Mouse (Mus musculus): ENCODE measurements around the gene Egf. TPM values are rescaled to one million over a fixed set of nuclear protein-coding genes. Genes with fewer than 3 reads are reported as not detected.

The Egf gene
- polyA plus RNA-seq, 1 experiment from 2014 or later: 0.95 TPM

GRCm38 (mm10) chr3:129646781-129647180 lies 108.3 kb downstream of the Egf start:
- Histone ChIP-seq H3K9me3 (replicated peaks) (no peaks in the 10 kb centered on the region), H3K4me2 (no peak overlapping the region), H3K4me1 (no peaks in the 10 kb centered on the region), H3K9ac (no peak overlapping the region), H3K27me3 (replicated peaks) (no peaks in the 10 kb centered on the region), H3K36me3 (no peaks in the 10 kb centered on the region), H3K4me3 (no peak overlapping the region), H3K27ac (no peak overlapping the region)
- 65% methylated on average over 5 of the region's 5 CpGs for WGBS (ENCODE audit: insufficient replicate concordance)
- no peak for ATAC-seq

- H3K4me3 ChIP-seq: no peak overlapping the region
- no peaks in the 10 kb centered on the region for H3K4me1 ChIP-seq
- no peak overlapping the region for H3K9ac ChIP-seq
- H3K27ac ChIP-seq: no peak overlapping the region
- 43% methylated on average over 3 of the region's 3 CpGs for WGBS (ENCODE audit: insufficient replicate concordance)
- ATAC-seq: no peak
- no peaks in the 10 kb centered on the region for H3K36me3 ChIP-seq
- H3K4me2 ChIP-seq: no peak overlapping the region
- H3K9me3 ChIP-seq (replicated peaks): no peaks in the 10 kb centered on the region
- H3K27me3 ChIP-seq (replicated peaks): no peaks in the 10 kb centered on the region
These were observed 109.7 kb downstream of the Egf start for GRCm38 (mm10) chr3:129645409-129645808.

- H3K36me3 ChIP-seq: no peaks in the 10 kb centered on the region
- WGBS (ENCODE audit: insufficient replicate concordance): 71% methylated on average over 7 of the region's 7 CpGs
- H3K9ac ChIP-seq: no peak overlapping the region
- H3K4me1 ChIP-seq: no peaks in the 10 kb centered on the region
- no peak overlapping the region for H3K4me3 ChIP-seq
- no peak for ATAC-seq
- H3K27ac ChIP-seq: no peak overlapping the region
- H3K9me3 ChIP-seq (replicated peaks): no peaks in the 10 kb centered on the region
- no peaks in the 10 kb centered on the region for H3K27me3 ChIP-seq (replicated peaks)
- no peak overlapping the region for H3K4me2 ChIP-seq
These were observed 113.5 kb downstream of the Egf start for GRCm38 (mm10) chr3:129641621-129642020.

GRCm38 (mm10) chr3:129640211-129641000 lies 114.7 kb downstream of the Egf start:
- Histone ChIP-seq H3K9me3 (replicated peaks) (no peaks in the 10 kb centered on the region), H3K4me1 (no peaks in the 10 kb centered on the region), H3K36me3 (no peaks in the 10 kb centered on the region), H3K4me2 (no peak overlapping the region), H3K4me3 (no peak overlapping the region), H3K27me3 (replicated peaks) (no peaks in the 10 kb centered on the region), H3K9ac (no peak overlapping the region), H3K27ac (no peak overlapping the region)
- 78% methylated on average over 10 of the region's 10 CpGs for WGBS (ENCODE audit: insufficient replicate concordance)
- no peak for ATAC-seq

GRCm38 (mm10) chr3:129639701-129640100 lies 115.4 kb downstream of the Egf start:
- H3K4me2 ChIP-seq: no peak overlapping the region
- no peak for ATAC-seq

GRCm38 (mm10) chr3:129637446-129637845 lies 117.7 kb downstream of the Egf start:
- Histone ChIP-seq H3K9ac (no peak overlapping the region), H3K27ac (no peak overlapping the region)
- 76% methylated on average over 6 of the region's 6 CpGs for WGBS (ENCODE audit: insufficient replicate concordance)

More at GRCm38 (mm10) chr3:129639701-129640100, 115.4 kb downstream of the Egf start:
- no peaks in the 10 kb centered on the region for H3K27me3 ChIP-seq (replicated peaks)
- no peak overlapping the region for H3K27ac ChIP-seq
- no peaks in the 10 kb centered on the region for H3K36me3 ChIP-seq
- no peaks in the 10 kb centered on the region for H3K4me1 ChIP-seq
- no peaks in the 10 kb centered on the region for H3K9me3 ChIP-seq (replicated peaks)
- WGBS (ENCODE audit: insufficient replicate concordance): 52% methylated on average over 5 of the region's 5 CpGs
- no peak overlapping the region for H3K9ac ChIP-seq
- H3K4me3 ChIP-seq: no peak overlapping the region

GRCm38 (mm10) chr3:129634260-129634901 lies 120.7 kb downstream of the Egf start:
- peaks cover 15% of the 10 kb centered on the region for H3K4me1 ChIP-seq
- no peaks in the 10 kb centered on the region for H3K9me3 ChIP-seq (replicated peaks)
- no peak overlapping the region for H3K27ac ChIP-seq
- no peak for ATAC-seq
- WGBS (ENCODE audit: insufficient replicate concordance): 75% methylated on average over 11 of the region's 11 CpGs
- no peaks in the 10 kb centered on the region for H3K27me3 ChIP-seq (replicated peaks)
- peaks cover 35% of the 10 kb centered on the region for H3K36me3 ChIP-seq
- no peak overlapping the region for H3K4me3 ChIP-seq
- no peak overlapping the region for H3K4me2 ChIP-seq
- no peak overlapping the region for H3K9ac ChIP-seq

More at GRCm38 (mm10) chr3:129637446-129637845, 117.7 kb downstream of the Egf start:
- no peaks in the 10 kb centered on the region for H3K9me3 ChIP-seq (replicated peaks)
- peaks cover 18% of the 10 kb centered on the region for H3K36me3 ChIP-seq
- H3K4me3 ChIP-seq: no peak overlapping the region
- no peak overlapping the region for H3K4me2 ChIP-seq
- peaks cover 15% of the 10 kb centered on the region for H3K4me1 ChIP-seq
- ATAC-seq: no peak
- no peaks in the 10 kb centered on the region for H3K27me3 ChIP-seq (replicated peaks)

- Histone ChIP-seq H3K4me3 (no peak overlapping the region), H3K36me3 (peaks cover 41% of the 10 kb centered on the region)
These were observed 121.6 kb downstream of the Egf start for GRCm38 (mm10) chr3:129633518-129633917.

GRCm38 (mm10) chr3:129631857-129632256 lies 123.3 kb downstream of the Egf start:
- Histone ChIP-seq H3K4me1 (peaks cover 15% of the 10 kb centered on the region), H3K27me3 (replicated peaks) (no peaks in the 10 kb centered on the region), H3K36me3 (peaks cover 55% of the 10 kb centered on the region), H3K9ac (no peak overlapping the region), H3K4me3 (no peak overlapping the region), H3K27ac (no peak overlapping the region), H3K4me2 (no peak overlapping the region), H3K9me3 (replicated peaks) (no peaks in the 10 kb centered on the region)
- ATAC-seq: no peak
- WGBS (ENCODE audit: insufficient replicate concordance): 45% methylated on average over 5 of the region's 5 CpGs

More at GRCm38 (mm10) chr3:129633518-129633917, 121.6 kb downstream of the Egf start:
- Histone ChIP-seq H3K27me3 (replicated peaks) (no peaks in the 10 kb centered on the region), H3K9ac (no peak overlapping the region), H3K9me3 (replicated peaks) (no peaks in the 10 kb centered on the region), H3K27ac (no peak overlapping the region), H3K4me1 (peaks cover 15% of the 10 kb centered on the region), H3K4me2 (0 out of 2 replicates have a peak overlapping the region, but pooled peaks have one; percentile 16)
- 18% methylated on average over 8 of the region's 8 CpGs for WGBS (ENCODE audit: insufficient replicate concordance)
- peak; percentile 76 for ATAC-seq

GRCm38 (mm10) chr3:129631018-129631417 lies 124.1 kb downstream of the Egf start:
- H3K27me3 ChIP-seq (replicated peaks): no peaks in the 10 kb centered on the region
- no peak overlapping the region for H3K27ac ChIP-seq
- H3K4me2 ChIP-seq: no peak overlapping the region
- peaks cover 15% of the 10 kb centered on the region for H3K4me1 ChIP-seq
- H3K9me3 ChIP-seq (replicated peaks): no peaks in the 10 kb centered on the region
- ATAC-seq: no peak
- peaks cover 55% of the 10 kb centered on the region for H3K36me3 ChIP-seq
- 79% methylated on average over 1 of the region's 1 CpGs for WGBS (ENCODE audit: insufficient replicate concordance)
- H3K9ac ChIP-seq: no peak overlapping the region
- no peak overlapping the region for H3K4me3 ChIP-seq

Data from liver, embryonic 12.5 days (tissue).